Mouse (Mus musculus) bone marrow, adult 2 months (tissue): ENCODE measurements around the gene Nupl2.

Experiments
- CTCF ChIP-seq: fragments of 200-500 bp; IDR thresholded peaks from 2 replicates; pipeline ENCODE4 v1.5.1; 2011; ENCODE audit warnings: low read length, control low read depth; ENCODE audit not compliant: control insufficient read depth, insufficient read depth
- POLR2A ChIP-seq: fragments of 200-500 bp; IDR thresholded peaks from 2 replicates; pipeline ENCODE4 v1.6.1; 2011; ENCODE audit warnings: low read depth, mild to moderate bottlenecking, control low read depth, low read length, borderline replicate concordance; ENCODE audit not compliant: control insufficient read depth

DNA sequence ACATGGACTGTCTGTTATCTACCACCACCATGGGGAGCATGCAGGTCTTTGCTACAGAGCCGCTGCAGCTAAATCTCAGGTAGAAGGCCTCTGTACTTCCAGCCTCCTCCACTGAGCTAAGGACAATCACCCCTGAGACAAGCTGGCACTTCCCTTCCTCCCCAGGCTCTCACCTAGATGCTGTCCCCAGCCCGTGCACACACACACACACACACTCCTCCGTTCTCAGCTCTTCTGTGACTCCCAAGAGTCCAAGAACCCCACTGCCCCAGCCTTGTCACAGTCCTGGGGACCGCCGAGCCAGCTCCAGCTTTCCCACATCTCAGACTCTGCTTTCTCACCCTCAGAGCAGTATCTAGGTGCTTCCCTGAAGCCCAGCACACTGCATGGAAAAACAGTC is 19.2 kb downstream of the Nupl2 start:
- TF ChIP-seq CTCF (no peak), POLR2A (no peak)
